Mouse (Mus musculus): Measurements from ENCODE around the gene Cav2.

- TF ChIP-seq CTCF (IDR thresholded peaks at IDR 0.05; ENCODE audit: control insufficient read depth, insufficient read depth, low read length) (peak; percentile 52; the same call in 1 of the 2 replicates), POLR2A (IDR thresholded peaks at IDR 0.05; ENCODE audit: borderline replicate concordance, control insufficient read depth, low read depth, low read length) (no peak)
Measured at GRCm38 (mm10) chr6:17307461-17308115, 26.6 kb downstream of the Cav2 start.

All from bone marrow, adult 2 months (tissue).